Mouse (Mus musculus) embryonic facial prominence, embryonic 14.5 days (tissue): Measurements from ENCODE around the gene Selenow. TPM values are rescaled to one million over a fixed set of nuclear protein-coding genes. Genes with fewer than 3 reads are reported as not detected.

Experiments used
- ATAC-seq: fragments of 200-750 bp; cut with Nextera tagmentation; 2 replicates; pipeline ENCODE4 v1.8.0; 2017; ENCODE audit warnings: low read depth, moderate number of reproducible peaks, moderate TSS enrichment
- DNase-seq: peaks from one replicate; pipeline ENCODE4 v3.0.0-alpha.2; 2015; ENCODE audit warnings: low spot score
- H3K27ac ChIP-seq: fragments of 300-500 bp; sonication (generic); replicated peaks from 2 replicates; pipeline ENCODE4 v1.5.1; 2014; ENCODE audit warnings: low read depth, mild to moderate bottlenecking, low read length, moderate library complexity
- H3K27me3 ChIP-seq: fragments of 300-500 bp; sonication (generic); replicated peaks from 2 replicates; pipeline ENCODE4 v1.6.1; 2014; ENCODE audit warnings: low read length; ENCODE audit not compliant: control insufficient read depth, insufficient read depth
- H3K36me3 ChIP-seq: fragments of 300-500 bp; sonication (generic); 2 replicates; pipeline ENCODE4 v1.6.1; 2014; ENCODE audit warnings: low read length, mixed read lengths; ENCODE audit not compliant: control insufficient read depth, insufficient read depth
- H3K4me1 ChIP-seq: fragments of 300-500 bp; sonication (generic); 2 replicates; pipeline ENCODE4 v1.6.1; 2014; ENCODE audit warnings: antibody characterized with exemption, low read length; ENCODE audit not compliant: control insufficient read depth, insufficient read depth
- H3K4me2 ChIP-seq: fragments of 300-500 bp; sonication (generic); 2 replicates; pipeline ENCODE4 v1.6.1; 2014; ENCODE audit warnings: low read depth, mild to moderate bottlenecking, low read length, moderate library complexity, mixed read lengths
- H3K4me3 ChIP-seq: fragments of 300-500 bp; sonication (generic); 2 replicates; pipeline ENCODE4 v1.5.1; 2014; ENCODE audit warnings: low read depth, mild to moderate bottlenecking, low read length
- H3K9ac ChIP-seq: fragments of 300-500 bp; sonication (generic); 2 replicates; pipeline ENCODE4 v1.6.1; 2014; ENCODE audit warnings: low read depth, mild to moderate bottlenecking, low read length, moderate library complexity, mixed read lengths
- H3K9me3 ChIP-seq: fragments of 300-500 bp; sonication (generic); 2 replicates; pipeline ENCODE4 v1.6.1; 2016; ENCODE audit warnings: low read length; ENCODE audit not compliant: control insufficient read depth
- WGBS: fragments of 180-500 bp; shearing (Covaris S2); extraction: QIAGEN DNeasy Blood & Tissue Kit; methylation state at CpG from one replicate; pipeline ENCODE4 v1.1.7; 2014; 5-methylcytosine and 5-hydroxymethylcytosine counted together
- polyA plus RNA-seq: library from polyadenylated mRNA; unstranded; fragments of >200 nt; fragmentation: Nextera tagmentation; extraction: Ambion mirVana; gene quantifications from 2 replicates; pipeline ENCODE4 v1.2.1, GENCODE M21; 2014

The Selenow gene
- polyA plus RNA-seq, 1 experiment from 2014 or later = 1,004 TPM

GRCm38 (mm10) chr7:15937491-15937890 lies 15.3 kb upstream of the Selenow start:
- Histone ChIP-seq H3K4me3 (no peak overlapping the region), H3K27me3 (no peaks in the 10 kb centered on the region), H3K9ac (no peak overlapping the region), H3K9me3 (no peaks in the 10 kb centered on the region), H3K27ac (no peak overlapping the region), H3K4me1 (no peaks in the 10 kb centered on the region), H3K4me2 (no peak overlapping the region), H3K36me3 (peaks cover 69% of the 10 kb centered on the region)
- ATAC-seq = no peak
- no peak for DNase-seq
- 94% methylated on average over 5 of the region's 5 CpGs for WGBS

- H3K27ac ChIP-seq = peak overlapping the region; percentile 11; the same call in 1 of the 2 replicates
- no peaks in the 10 kb centered on the region for H3K27me3 ChIP-seq
- no peaks in the 10 kb centered on the region for H3K9me3 ChIP-seq
- no peak overlapping the region for H3K4me3 ChIP-seq
- DNase-seq (no peak), ATAC-seq (no peak)
- no peak overlapping the region; the same call in 1 of the 2 replicates for H3K9ac ChIP-seq
- WGBS = 52% methylated on average over 16 of the region's 16 CpGs
- H3K36me3 ChIP-seq = peaks cover 31% of the 10 kb centered on the region
- H3K4me2 ChIP-seq = no peak overlapping the region
- no peaks in the 10 kb centered on the region for H3K4me1 ChIP-seq
Measured at GRCm38 (mm10) chr7:15933437-15934359, 11.5 kb upstream of the Selenow start.

DNA sequence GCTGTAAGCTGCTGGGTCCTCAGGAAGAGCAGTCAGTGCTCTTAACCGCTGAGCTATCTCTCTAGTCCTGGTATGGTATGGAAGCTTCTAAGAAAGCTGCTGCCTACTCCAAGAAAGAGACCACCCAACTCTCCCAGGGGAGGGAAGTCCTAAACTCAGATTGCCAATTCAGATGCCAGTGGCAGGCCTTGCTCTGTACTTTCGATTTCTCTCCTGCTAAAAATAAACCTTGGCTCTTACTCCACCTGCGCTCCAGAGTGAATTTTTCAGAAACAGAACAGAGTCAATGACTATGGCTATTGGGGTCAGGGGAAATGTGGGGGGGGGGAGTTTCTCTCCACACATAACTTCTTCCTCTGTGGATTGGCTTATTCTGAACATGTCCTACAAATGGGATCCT lies 9.4 kb upstream of the Selenow start:
- Histone ChIP-seq H3K4me3 (no peak overlapping the region), H3K27ac (no peak overlapping the region), H3K27me3 (no peaks in the 10 kb centered on the region), H3K4me1 (no peaks in the 10 kb centered on the region), H3K4me2 (no peak overlapping the region), H3K36me3 (peaks cover 10% of the 10 kb centered on the region), H3K9ac (no peak overlapping the region), H3K9me3 (no peaks in the 10 kb centered on the region)
- no peak for DNase-seq
- 80% methylated on average over 3 of the region's 3 CpGs for WGBS
- no peak for ATAC-seq

- 0 out of 2 replicates have a peak, but pooled peaks cover under 1% of the 10 kb centered on the region for H3K36me3 ChIP-seq
- no peaks in the 10 kb centered on the region for H3K4me1 ChIP-seq
- H3K4me2 ChIP-seq = no peak overlapping the region
- no peaks in the 10 kb centered on the region for H3K9me3 ChIP-seq
- no peaks in the 10 kb centered on the region for H3K27me3 ChIP-seq
- H3K9ac ChIP-seq = no peak overlapping the region
- DNase-seq = no peak
- H3K27ac ChIP-seq = no peak overlapping the region
- no peak overlapping the region for H3K4me3 ChIP-seq
- no peak for ATAC-seq
- WGBS = 62% methylated on average over 2 of the region's 2 CpGs
Measured at GRCm38 (mm10) chr7:15930543-15930942, 8.3 kb upstream of the Selenow start.

DNA sequence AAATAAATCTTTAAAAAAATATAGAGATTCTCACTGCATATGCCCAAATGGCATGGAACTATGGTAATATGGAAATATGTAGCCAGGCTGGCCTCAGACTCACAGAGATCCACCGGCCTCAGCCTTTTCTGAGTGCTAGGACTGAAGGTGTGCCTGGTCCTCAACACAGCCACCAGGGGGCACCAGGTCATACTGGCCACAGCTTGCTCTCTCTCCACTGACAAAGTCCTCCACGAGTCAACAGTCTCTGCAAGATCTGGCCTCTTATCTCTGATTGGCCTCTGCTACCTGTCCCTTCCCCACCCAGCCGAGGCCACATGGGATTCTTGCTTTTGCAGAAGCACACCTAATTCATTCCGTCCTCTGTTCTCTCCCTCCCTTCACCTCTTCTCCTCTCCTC lies 7.7 kb upstream of the Selenow start:
- Histone ChIP-seq H3K27me3 (no peaks in the 10 kb centered on the region), H3K27ac (no peak overlapping the region), H3K4me2 (no peak overlapping the region), H3K9ac (no peak overlapping the region), H3K9me3 (no peaks in the 10 kb centered on the region), H3K4me3 (no peak overlapping the region), H3K4me1 (no peaks in the 10 kb centered on the region), H3K36me3 (no peaks in the 10 kb centered on the region)
- DNase-seq = no peak
- 30% methylated on average over 4 of the region's 4 CpGs for WGBS
- 0 out of 2 replicates have a peak, but pooled peaks have one; percentile 51 for ATAC-seq

- DNase-seq = peak; percentile 89
- WGBS = 0% methylated on average over 10 of the region's 10 CpGs
Measured at GRCm38 (mm10) chr7:15921796-15922195, 406 bp downstream of the Selenow start.

DNA sequence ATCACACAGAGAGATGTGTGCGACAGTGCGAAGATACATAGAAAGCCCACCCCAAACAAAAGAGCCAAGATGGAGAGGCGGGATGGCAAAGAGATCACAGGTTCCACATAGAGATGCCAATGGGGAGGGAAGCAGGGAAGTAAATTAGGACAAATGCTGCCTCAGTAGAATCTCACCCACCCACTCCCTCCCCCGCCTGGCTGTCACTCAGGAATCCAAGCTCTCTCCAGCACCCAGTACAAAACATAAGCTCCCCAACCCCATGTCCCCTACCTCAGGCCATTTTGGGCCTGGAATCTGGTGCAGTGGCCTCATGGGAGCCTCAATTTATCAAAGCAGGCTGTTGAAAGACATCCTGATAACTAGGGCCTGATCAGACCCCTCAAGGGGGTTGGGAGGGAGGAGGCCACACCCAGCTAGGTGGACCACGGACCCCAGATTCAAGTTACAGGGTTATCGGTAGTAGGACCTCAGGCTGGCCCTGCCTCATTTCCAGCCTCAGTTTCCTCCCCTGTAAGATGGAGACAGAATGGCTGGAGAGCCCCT lies 1.5 kb downstream of the Selenow start:
- peak overlapping the region; percentile 71 for H3K9ac ChIP-seq
- DNase-seq (no peak), ATAC-seq (no peak)
- H3K27me3 ChIP-seq = no peaks in the 10 kb centered on the region
- peaks cover 37% of the 10 kb centered on the region for H3K36me3 ChIP-seq
- H3K4me1 ChIP-seq = peaks cover 17% of the 10 kb centered on the region
- H3K4me3 ChIP-seq = peak overlapping the region; percentile 74
- no peak overlapping the region for H3K27ac ChIP-seq
- H3K4me2 ChIP-seq = peak overlapping the region; percentile 82
- H3K9me3 ChIP-seq = no peaks in the 10 kb centered on the region
- WGBS = 89% methylated on average over 6 of the region's 6 CpGs

More at GRCm38 (mm10) chr7:15921796-15922195, 406 bp downstream of the Selenow start:
- Histone ChIP-seq H3K9me3 (no peaks in the 10 kb centered on the region), H3K4me1 (peaks cover 17% of the 10 kb centered on the region), H3K4me3 (peak overlapping the region; percentile 74), H3K4me2 (peak overlapping the region; percentile 82), H3K36me3 (peaks cover 33% of the 10 kb centered on the region), H3K27me3 (no peaks in the 10 kb centered on the region), H3K27ac (peak overlapping the region; percentile 82), H3K9ac (peak overlapping the region; percentile 71)
- ATAC-seq = peak; percentile 60

DNA sequence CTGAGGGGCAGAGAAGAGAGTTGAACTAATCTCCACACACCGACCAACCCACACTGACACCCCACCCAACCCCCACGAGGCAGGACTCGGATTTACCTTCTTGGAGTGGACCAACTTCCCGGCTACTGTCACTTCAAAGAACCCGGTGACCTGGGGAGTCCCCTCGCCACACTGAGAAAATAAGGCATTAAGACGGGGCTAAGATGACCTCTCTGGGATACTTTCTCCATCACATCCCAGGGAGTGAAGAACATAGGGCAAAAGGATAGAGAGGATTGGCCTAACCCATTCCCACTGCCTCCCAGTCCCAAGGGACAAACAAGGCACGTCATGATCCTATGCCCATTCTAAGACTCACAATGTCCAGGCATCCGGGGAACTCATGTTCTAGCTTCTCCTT lies 2.3 kb downstream of the Selenow start:
- WGBS = 94% methylated on average over 9 of the region's 9 CpGs
- peak overlapping the region; percentile 82 for H3K4me2 ChIP-seq
- no peak for ATAC-seq

More for the DNA sequence above, 2.3 kb downstream of the Selenow start:
- no peak for DNase-seq
- peaks cover 17% of the 10 kb centered on the region for H3K4me1 ChIP-seq
- H3K9me3 ChIP-seq = no peaks in the 10 kb centered on the region
- peaks cover 37% of the 10 kb centered on the region for H3K36me3 ChIP-seq
- H3K27me3 ChIP-seq = no peaks in the 10 kb centered on the region
- no peak overlapping the region for H3K4me3 ChIP-seq
- H3K27ac ChIP-seq = no peak overlapping the region
- no peak overlapping the region for H3K9ac ChIP-seq
